Mouse (Mus musculus) Muller cell, postnatal 12 days (primary cell): Measurements from ENCODE around the gene Alg10b.
"Not testable (repeated sequence)": the region's sequence is repeated elsewhere in the genome, so short reads cannot be mapped to it uniquely, and the experiment has no call there.

Experiments used
- DNase-seq: peaks from one replicate; pipeline ENCODE4 v3.0.0-alpha.2; 2015; ENCODE audit errors: inconsistent ontology term

Alg10b gene

GRCm38 (mm10) chr15:90223969-90224750 is at the start of gene Alg10b:
Gene Alg10b (plus strand): TSS chr15:90224311.
- DNase-seq: peak; percentile 97

- not testable (repeated sequence) for DNase-seq
These were observed 41.0 kb upstream of the Alg10b start for GRCm38 (mm10) chr15:90183108-90183507.

- DNase-seq: peak; percentile 92
These were observed 40.6 kb upstream of the Alg10b start for GRCm38 (mm10) chr15:90183511-90183910.

- DNase-seq: peak; percentile 25
These were observed 39.4 kb upstream of the Alg10b start for GRCm38 (mm10) chr15:90184743-90185142.

- no peak for DNase-seq
These were observed 34.6 kb upstream of the Alg10b start for GRCm38 (mm10) chr15:90189477-90189876.

- DNase-seq: no peak
These were observed 10.2 kb upstream of the Alg10b start for GRCm38 (mm10) chr15:90213946-90214345.

GRCm38 (mm10) chr15:90214913-90215312 is 9.2 kb upstream of the Alg10b start:
- peak; percentile 35 for DNase-seq

- peak; percentile 49 for DNase-seq
These were observed 1.0 kb downstream of the Alg10b start for GRCm38 (mm10) chr15:90225058-90225575.

- peak; percentile 76 for DNase-seq
These were observed 13.5 kb downstream of the Alg10b start for GRCm38 (mm10) chr15:90237657-90238056.

GRCm38 (mm10) chr15:90244081-90244480 is 20.0 kb downstream of the Alg10b start:
- no peak for DNase-seq

- peak; percentile 16 for DNase-seq
These were observed 25.6 kb downstream of the Alg10b start for GRCm38 (mm10) chr15:90249694-90250093.

GRCm38 (mm10) chr15:90282876-90283275 is 58.8 kb downstream of the Alg10b start:
- no peak for DNase-seq
